Mouse (Mus musculus): ENCODE results near the gene Ccdc51. TPM values are rescaled to one million over a fixed set of nuclear protein-coding genes. Genes with fewer than 3 reads are reported as not detected.

The Ccdc51 gene
- polyA plus RNA-seq (2015; fragmentation: Nextera tagmentation; extraction: Ambion mirVana), result 11.4 and 12.0 TPM in 2 replicates

DNA sequence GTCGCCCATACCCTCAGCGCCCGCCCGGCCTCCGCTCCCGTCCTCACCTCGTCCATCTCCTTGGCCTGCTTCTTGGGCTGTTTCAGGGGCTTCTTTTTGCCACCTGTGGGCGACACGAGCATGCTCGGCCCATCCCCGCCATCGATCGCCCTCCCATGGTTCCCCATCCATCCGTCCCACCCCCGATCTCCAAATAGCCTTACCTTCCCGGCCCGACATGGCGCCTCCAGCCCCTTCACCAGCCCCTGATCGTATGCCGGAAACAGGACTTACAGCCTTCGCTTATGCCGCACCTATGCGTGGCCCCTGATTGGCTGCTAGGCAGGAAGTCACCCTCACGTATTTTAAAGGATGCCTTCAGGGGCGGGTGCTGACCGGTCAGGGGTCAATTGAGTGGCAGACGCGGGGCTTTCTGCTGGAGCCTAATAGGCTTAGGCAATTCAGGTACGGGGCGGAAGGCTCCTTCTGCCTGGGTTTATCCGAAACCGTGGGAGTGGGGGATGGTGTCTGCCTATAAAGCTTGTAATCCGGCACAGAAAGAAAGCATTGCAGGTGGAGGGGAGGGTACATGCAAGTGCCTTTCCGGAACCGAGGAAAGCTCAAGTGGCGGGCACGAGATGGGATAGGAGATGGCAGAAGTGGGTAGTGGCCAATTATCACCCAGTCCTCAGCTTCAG lies at the start of gene Ccdc51, which contains the start of gene Tma7:
Gene Ccdc51, plus strand, starts transcription at position 370 of the 677 bp plus-strand sequence.
Gene Tma7, minus strand, starts transcription at position 464 of the 677 bp plus-strand sequence.
- peak; percentile 99 for ATAC-seq (ENCODE audit: insufficient read depth)
- peak within 1 kb of the TSS; percentile 87 for H3K9ac ChIP-seq
- peaks cover 27% of the 10 kb centered on the region for H3K36me3 ChIP-seq (replicated peaks)
- peak within 1 kb of the TSS; percentile 88 for H3K4me3 ChIP-seq (replicated peaks)
- WGBS (ENCODE audit: insufficient replicate concordance), result under 1% methylated on average over 37 of the region's 37 CpGs
- peak within 1 kb of the TSS; percentile 81 for H3K27ac ChIP-seq (replicated peaks)
- peak within 1 kb of the TSS; percentile 73 for H3K4me2 ChIP-seq
- no peaks in the 10 kb centered on the region for H3K27me3 ChIP-seq
- H3K9me3 ChIP-seq (replicated peaks), result no peaks in the 10 kb centered on the region
- peaks cover 29% of the 10 kb centered on the region for H3K4me1 ChIP-seq (replicated peaks)

DNA sequence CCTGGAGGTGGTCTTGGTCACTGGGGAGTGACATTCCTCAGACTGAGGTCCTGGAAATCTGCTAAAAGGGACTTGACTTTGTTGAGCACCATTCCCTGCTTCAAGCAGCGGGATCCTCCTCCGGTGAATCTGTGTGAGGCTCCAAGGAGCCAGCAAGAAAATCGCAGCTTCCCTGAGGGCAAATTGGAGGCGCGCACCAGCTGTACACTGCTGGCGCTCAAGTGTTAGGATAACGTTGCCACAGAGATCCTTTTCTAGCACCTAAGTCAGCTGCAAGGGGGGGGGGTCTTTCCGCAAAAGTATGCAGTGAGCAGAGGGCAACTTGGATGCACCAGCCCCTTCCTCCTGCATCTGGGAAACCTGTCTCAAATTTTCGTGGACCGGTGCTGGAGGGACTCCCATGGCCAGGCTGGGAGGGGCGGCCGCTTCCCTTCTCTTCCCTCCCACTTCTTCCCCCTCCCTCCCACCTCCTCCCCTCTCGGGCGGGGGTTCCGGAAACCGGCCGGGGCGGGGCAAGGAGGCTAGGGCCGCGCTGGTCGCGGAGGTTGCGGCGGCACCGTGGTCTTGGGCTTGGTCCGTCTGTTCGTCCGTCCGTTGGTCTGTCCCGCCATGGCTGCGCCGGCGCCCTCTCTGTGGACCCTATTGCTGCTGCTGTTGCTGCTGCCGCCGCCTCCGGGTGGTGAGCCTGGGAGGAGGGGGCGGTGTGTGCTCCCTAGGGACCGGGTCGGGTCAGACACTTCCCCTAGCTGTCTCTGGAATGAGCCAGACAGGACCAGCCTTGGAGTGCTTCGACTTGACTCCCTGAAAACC lies 44.0 kb upstream of the Ccdc51 start, which contains the start of gene Shisa5:
Gene Shisa5, plus strand, starts transcription at position 480 of the 810 bp plus-strand sequence.
- H3K4me1 ChIP-seq (replicated peaks), result peaks cover 16% of the 10 kb centered on the region
- H3K36me3 ChIP-seq (replicated peaks), result no peaks in the 10 kb centered on the region
- no peaks in the 10 kb centered on the region for H3K9me3 ChIP-seq (replicated peaks)
- H3K4me3 ChIP-seq (replicated peaks), result peak within 1 kb of the TSS; percentile 60
- peaks cover 25% of the 10 kb centered on the region for H3K27me3 ChIP-seq
- no peak within 1 kb of the TSS for H3K27ac ChIP-seq (replicated peaks)
- H3K9ac ChIP-seq, result peak within 1 kb of the TSS; percentile 60
- WGBS (ENCODE audit: insufficient replicate concordance), result under 1% methylated on average over 40 of the region's 40 CpGs
- peak; percentile 42 for ATAC-seq (ENCODE audit: insufficient read depth)
- peak within 1 kb of the TSS; percentile 77 for H3K4me2 ChIP-seq

DNA sequence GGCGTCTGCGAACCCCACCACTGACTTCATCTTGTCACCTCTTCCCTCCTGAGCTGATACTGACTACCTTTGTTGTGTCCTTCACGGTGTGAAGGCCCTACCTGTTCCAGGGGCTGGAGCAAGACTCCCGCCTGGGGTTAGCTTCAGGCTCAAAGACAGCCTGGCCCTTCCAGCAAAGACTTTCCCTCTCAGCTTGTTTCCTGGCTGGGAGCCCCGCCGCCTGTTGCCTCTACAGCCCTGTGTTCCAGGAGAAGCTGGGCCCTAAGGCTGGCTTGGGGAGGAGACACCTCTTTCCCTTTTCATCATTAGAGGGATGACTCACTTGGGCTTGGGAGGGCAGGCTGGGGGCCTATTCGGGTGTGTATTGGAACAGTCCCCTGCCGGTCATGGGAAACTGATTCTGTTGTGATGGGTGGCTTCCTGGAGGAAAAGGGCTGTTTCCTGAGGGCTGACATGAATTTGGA lies 43.4 kb upstream of the Ccdc51 start:
- 22% methylated on average over 8 of the region's 8 CpGs for WGBS (ENCODE audit: insufficient replicate concordance)
- Histone ChIP-seq H3K4me3 (replicated peaks) (peak overlapping the region; percentile 60), H3K27ac (replicated peaks) (no peak overlapping the region), H3K36me3 (replicated peaks) (no peaks in the 10 kb centered on the region), H3K4me2 (peak overlapping the region; percentile 77), H3K27me3 (peaks cover 25% of the 10 kb centered on the region), H3K4me1 (replicated peaks) (peaks cover 16% of the 10 kb centered on the region), H3K9ac (peak overlapping the region; percentile 60; the same call in 1 of the 2 replicates), H3K9me3 (replicated peaks) (no peaks in the 10 kb centered on the region)
- ATAC-seq (ENCODE audit: insufficient read depth), result peak; percentile 52; the same call in 1 of the 2 replicates

GRCm38 (mm10) chr9:109039681-109040080 lies 42.6 kb upstream of the Ccdc51 start:
- Histone ChIP-seq H3K27ac (replicated peaks) (no peak overlapping the region), H3K4me2 (peak overlapping the region; percentile 77; the same call in 1 of the 2 replicates), H3K9me3 (replicated peaks) (no peaks in the 10 kb centered on the region), H3K4me1 (replicated peaks) (peaks cover 16% of the 10 kb centered on the region), H3K4me3 (replicated peaks) (no peak overlapping the region), H3K9ac (no peak overlapping the region), H3K27me3 (peaks cover 25% of the 10 kb centered on the region), H3K36me3 (replicated peaks) (no peaks in the 10 kb centered on the region)
- ATAC-seq (ENCODE audit: insufficient read depth), result no peak
- 63% methylated on average over 4 of the region's 4 CpGs for WGBS (ENCODE audit: insufficient replicate concordance)

GRCm38 (mm10) chr9:109040216-109040615 lies 42.1 kb upstream of the Ccdc51 start:
- WGBS (ENCODE audit: insufficient replicate concordance), result 63% methylated on average over 8 of the region's 8 CpGs
- H3K9ac ChIP-seq, result no peak overlapping the region
- peaks cover 25% of the 10 kb centered on the region for H3K27me3 ChIP-seq
- no peak overlapping the region for H3K4me3 ChIP-seq (replicated peaks)
- no peaks in the 10 kb centered on the region for H3K9me3 ChIP-seq (replicated peaks)
- H3K4me2 ChIP-seq, result no peak overlapping the region
- H3K4me1 ChIP-seq (replicated peaks), result peaks cover 16% of the 10 kb centered on the region
- ATAC-seq (ENCODE audit: insufficient read depth), result no peak
- H3K36me3 ChIP-seq (replicated peaks), result no peaks in the 10 kb centered on the region
- no peak overlapping the region for H3K27ac ChIP-seq (replicated peaks)

GRCm38 (mm10) chr9:109040906-109041305 lies 41.4 kb upstream of the Ccdc51 start:
- Histone ChIP-seq H3K27ac (replicated peaks) (no peak overlapping the region), H3K4me1 (replicated peaks) (peaks cover 16% of the 10 kb centered on the region), H3K4me3 (replicated peaks) (no peak overlapping the region), H3K9me3 (replicated peaks) (no peaks in the 10 kb centered on the region), H3K36me3 (replicated peaks) (no peaks in the 10 kb centered on the region), H3K27me3 (peaks cover 25% of the 10 kb centered on the region), H3K9ac (no peak overlapping the region), H3K4me2 (no peak overlapping the region)
- 58% methylated on average over 6 of the region's 6 CpGs for WGBS (ENCODE audit: insufficient replicate concordance)
- ATAC-seq (ENCODE audit: insufficient read depth), result no peak

DNA sequence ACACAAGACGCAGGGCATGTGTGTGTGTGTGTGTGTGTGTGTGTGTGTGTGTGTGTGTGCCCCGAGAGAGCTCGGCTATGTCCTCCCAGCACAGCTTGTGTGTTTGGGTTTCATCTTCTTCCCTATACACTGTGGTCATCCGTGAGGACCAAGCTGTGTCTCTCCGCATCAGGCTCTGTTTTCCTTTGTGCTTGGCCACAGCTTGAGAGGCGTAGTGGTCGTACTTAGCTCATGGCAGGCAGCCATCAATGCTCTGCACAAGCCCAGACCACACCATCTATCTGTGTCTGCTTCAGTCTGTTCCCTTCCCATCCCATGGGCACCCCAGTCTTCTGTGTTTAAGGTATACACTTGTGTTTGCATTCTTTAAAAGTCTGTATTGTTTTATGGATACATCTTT lies 40.9 kb upstream of the Ccdc51 start:
- peaks cover 25% of the 10 kb centered on the region for H3K27me3 ChIP-seq
- WGBS (ENCODE audit: insufficient replicate concordance), result 74% methylated on average over 7 of the region's 7 CpGs
- H3K9me3 ChIP-seq (replicated peaks), result no peaks in the 10 kb centered on the region
- H3K36me3 ChIP-seq (replicated peaks), result no peaks in the 10 kb centered on the region
- peaks cover 16% of the 10 kb centered on the region for H3K4me1 ChIP-seq (replicated peaks)
- no peak overlapping the region for H3K4me3 ChIP-seq (replicated peaks)
- H3K27ac ChIP-seq (replicated peaks), result no peak overlapping the region
- no peak overlapping the region for H3K4me2 ChIP-seq
- ATAC-seq (ENCODE audit: insufficient read depth), result no peak
- no peak overlapping the region for H3K9ac ChIP-seq

GRCm38 (mm10) chr9:109046306-109046705 lies 36.0 kb upstream of the Ccdc51 start:
- no peaks in the 10 kb centered on the region for H3K27me3 ChIP-seq
- H3K4me1 ChIP-seq (replicated peaks), result peaks cover 10% of the 10 kb centered on the region; the same call in 1 of the 2 replicates
- H3K4me3 ChIP-seq (replicated peaks), result no peak overlapping the region
- no peaks in the 10 kb centered on the region for H3K36me3 ChIP-seq (replicated peaks)
- no peak overlapping the region for H3K4me2 ChIP-seq
- H3K9me3 ChIP-seq (replicated peaks), result no peaks in the 10 kb centered on the region
- no peak for ATAC-seq (ENCODE audit: insufficient read depth)
- H3K9ac ChIP-seq, result no peak overlapping the region
- H3K27ac ChIP-seq (replicated peaks), result no peak overlapping the region
- 30% methylated on average over 5 of the region's 5 CpGs for WGBS (ENCODE audit: insufficient replicate concordance)

GRCm38 (mm10) chr9:109049316-109049715 lies 33.0 kb upstream of the Ccdc51 start:
- Histone ChIP-seq H3K36me3 (replicated peaks) (no peaks in the 10 kb centered on the region), H3K27ac (replicated peaks) (no peak overlapping the region), H3K4me3 (replicated peaks) (no peak overlapping the region), H3K9me3 (replicated peaks) (no peaks in the 10 kb centered on the region), H3K9ac (no peak overlapping the region), H3K4me2 (no peak overlapping the region), H3K4me1 (replicated peaks) (peaks cover 17% of the 10 kb centered on the region), H3K27me3 (no peaks in the 10 kb centered on the region)
- whole genome bisulfite sequencing (ENCODE audit: insufficient replicate concordance), result 57% methylated on average over 7 of the region's 7 CpGs
- no peak for ATAC-seq (ENCODE audit: insufficient read depth)

GRCm38 (mm10) chr9:109049996-109050673 lies 32.2 kb upstream of the Ccdc51 start:
- Histone ChIP-seq H3K9me3 (replicated peaks) (no peaks in the 10 kb centered on the region), H3K27me3 (no peaks in the 10 kb centered on the region), H3K4me1 (replicated peaks) (peaks cover 25% of the 10 kb centered on the region), H3K9ac (no peak overlapping the region), H3K36me3 (replicated peaks) (no peaks in the 10 kb centered on the region), H3K4me3 (replicated peaks) (no peak overlapping the region), H3K27ac (replicated peaks) (no peak overlapping the region), H3K4me2 (no peak overlapping the region)
- no peak for ATAC-seq (ENCODE audit: insufficient read depth)
- 73% methylated on average over 9 of the region's 9 CpGs for WGBS (ENCODE audit: insufficient replicate concordance)

DNA sequence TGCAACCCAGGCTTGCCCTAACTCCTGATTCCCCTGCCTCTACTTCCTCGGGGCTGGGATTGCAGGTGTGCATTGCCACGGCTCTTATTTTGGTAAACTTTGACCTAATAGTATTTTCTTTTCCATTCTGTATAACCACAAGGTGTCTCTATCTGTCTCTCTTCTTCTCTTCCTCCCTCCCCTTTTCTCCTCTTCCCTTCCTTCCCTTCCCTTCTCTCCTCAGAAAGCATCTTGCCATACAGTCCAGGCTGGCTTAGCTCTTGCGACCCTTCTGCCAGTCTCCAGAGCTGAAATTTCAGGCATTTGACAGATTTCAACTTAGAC lies 31.7 kb upstream of the Ccdc51 start:
- H3K27ac ChIP-seq (replicated peaks), result no peak overlapping the region
- no peak for ATAC-seq (ENCODE audit: insufficient read depth)
- H3K9ac ChIP-seq, result no peak overlapping the region
- no peaks in the 10 kb centered on the region for H3K9me3 ChIP-seq (replicated peaks)
- no peaks in the 10 kb centered on the region for H3K27me3 ChIP-seq
- WGBS (ENCODE audit: insufficient replicate concordance), result 52% methylated on average over 3 of the region's 3 CpGs
- H3K4me1 ChIP-seq (replicated peaks), result peaks cover 30% of the 10 kb centered on the region
- H3K4me3 ChIP-seq (replicated peaks), result no peak overlapping the region
- H3K4me2 ChIP-seq, result no peak overlapping the region
- no peaks in the 10 kb centered on the region for H3K36me3 ChIP-seq (replicated peaks)

Data from liver, embryonic 15.5 days (tissue).